Mouse (Mus musculus) brain, embryonic 18.5 days (tissue): ENCODE results near the gene Mlip.
"Not testable (repeated sequence)": the region's sequence is repeated elsewhere in the genome, so short reads cannot be mapped to it uniquely, and the experiment has no call there.

Experiments used
- DNase-seq: peaks from one replicate; pipeline ENCODE4 v3.0.0-alpha.2; 2012; ENCODE audit warnings: low read depth, low spot score

The Mlip gene

DNA sequence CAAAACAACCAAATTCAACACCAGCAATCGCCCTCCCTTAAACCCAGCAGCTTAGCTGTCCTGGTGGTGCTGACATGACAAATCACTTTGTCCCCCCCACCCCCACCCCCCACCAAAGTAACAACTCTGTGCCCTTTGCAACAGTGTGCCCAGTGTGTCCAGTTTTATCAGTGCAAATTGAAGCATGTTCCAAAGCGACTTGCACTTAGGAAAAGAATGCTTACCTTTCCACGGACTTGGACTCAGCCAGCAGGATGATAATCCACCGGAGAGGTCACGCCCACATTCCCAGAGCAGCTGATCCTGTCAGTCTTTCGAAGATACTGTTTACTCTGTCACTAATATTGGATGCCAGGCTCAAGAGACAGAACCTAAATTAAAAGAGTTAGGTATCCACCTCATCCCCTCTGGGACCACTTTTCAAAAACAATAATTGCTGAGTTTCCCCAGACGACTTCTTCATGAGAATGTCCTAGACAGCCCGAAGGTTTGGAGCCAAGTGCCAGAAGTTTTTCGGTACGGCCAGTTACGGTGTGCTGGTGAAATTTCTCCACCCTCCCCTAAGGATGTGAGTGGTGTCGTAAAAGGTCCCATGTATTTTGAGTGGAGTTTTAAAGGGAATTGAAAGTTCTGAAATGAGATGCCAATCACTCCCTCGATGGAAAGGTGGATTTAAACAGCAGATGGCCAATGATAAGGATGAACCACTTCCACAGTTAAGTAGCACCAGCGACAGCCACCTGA, at the start of gene Mlip:
TSS of gene Mlip (minus strand) at position 538 of the 744 bp plus-strand sequence.
- DNase-seq = no peak

DNA sequence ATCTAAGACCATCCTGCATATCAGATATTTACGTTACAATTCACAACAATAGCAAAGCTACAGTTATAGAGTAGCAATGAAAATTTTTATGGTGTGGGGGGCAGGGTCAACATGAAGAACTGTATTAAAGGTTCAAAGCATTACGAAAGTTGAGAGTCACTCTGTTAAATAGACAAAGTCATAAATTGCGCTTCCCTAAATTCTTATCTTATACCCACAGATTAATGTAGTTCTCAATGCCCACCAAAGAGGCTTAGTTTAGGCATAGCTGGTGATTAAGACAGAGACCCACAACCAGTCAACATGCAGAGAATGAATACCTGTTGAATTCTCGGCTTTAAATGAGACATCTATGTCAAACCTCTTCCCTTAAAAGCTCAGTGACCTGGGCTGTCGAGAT, 47.0 kb upstream of the Mlip start:
- DNase-seq = no peak

DNA sequence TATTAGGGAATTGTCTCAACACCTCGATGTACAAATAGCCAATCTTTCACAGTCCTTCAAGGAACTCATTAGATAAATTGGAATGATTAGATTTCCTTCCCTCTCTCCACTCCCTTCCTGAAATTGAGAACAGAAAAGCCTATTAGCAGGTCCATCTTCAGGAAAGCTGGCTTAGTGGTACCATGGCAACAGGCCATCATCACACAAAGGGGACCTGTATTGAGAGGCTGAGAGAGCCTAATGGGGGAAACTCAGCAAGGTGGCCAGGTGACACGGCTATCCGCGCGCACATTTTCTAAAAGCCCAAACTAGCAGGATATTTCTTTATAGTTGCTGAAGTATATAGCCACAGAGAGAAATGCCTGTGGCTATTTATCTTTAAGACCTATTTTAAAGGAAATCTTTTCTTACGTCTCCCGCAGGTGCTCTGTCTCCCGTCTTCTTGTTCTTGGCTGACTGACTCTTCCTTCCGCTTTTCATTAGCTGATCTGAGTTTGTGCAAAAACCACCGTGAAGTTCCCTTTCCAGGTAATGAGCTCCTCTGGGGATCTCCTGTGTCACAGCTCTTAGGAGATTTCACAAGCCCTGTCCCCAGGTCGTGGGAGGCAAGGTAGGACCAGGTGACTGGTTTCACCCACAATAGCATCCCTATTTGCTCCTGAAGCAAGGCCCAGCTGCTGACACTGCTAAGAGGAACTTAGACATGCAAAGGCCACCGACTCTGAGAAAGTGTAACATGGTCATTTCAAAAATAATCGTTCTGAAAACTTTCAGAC, 46.3 kb upstream of the Mlip start:
- DNase-seq = peak; percentile 18

DNA sequence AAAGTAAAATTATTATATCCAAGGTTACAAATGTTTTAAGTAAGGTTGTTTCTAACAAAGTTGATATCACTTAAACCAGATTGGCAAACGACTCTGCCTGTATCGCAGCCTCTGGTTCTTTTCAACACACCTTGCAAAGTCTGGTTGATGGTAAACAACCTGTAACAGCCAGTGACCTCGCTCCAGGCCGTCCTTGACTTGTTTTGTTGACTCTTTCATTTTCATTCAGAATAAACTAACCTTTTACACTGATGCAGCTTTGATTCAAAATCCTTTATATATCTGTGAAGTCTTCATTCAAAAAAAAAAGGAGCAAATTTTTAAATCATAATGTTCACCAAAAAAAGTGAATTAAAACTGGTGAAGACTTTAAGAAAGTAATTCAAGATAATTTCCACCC, 44.3 kb upstream of the Mlip start:
- DNase-seq = no peak

DNA sequence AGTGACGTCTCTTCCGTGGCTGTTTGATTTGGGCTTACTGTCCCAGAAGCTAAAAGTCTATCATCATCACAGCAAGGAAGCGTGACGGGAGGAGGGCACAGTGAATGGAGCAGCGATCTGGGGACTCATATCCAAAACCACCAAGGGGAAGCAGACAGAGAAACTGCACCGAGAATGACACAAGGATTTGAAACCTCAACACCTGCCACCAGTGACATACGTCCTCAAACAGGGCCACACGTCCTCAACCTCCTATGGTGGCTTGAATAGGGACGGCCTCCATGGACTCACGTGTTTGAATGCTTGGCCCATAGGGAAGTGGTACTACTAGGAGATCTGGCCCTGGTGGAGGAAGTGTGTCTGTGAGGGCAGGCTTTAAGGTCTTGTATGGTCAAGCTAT, 38.5 kb upstream of the Mlip start:
- DNase-seq = no peak

DNA sequence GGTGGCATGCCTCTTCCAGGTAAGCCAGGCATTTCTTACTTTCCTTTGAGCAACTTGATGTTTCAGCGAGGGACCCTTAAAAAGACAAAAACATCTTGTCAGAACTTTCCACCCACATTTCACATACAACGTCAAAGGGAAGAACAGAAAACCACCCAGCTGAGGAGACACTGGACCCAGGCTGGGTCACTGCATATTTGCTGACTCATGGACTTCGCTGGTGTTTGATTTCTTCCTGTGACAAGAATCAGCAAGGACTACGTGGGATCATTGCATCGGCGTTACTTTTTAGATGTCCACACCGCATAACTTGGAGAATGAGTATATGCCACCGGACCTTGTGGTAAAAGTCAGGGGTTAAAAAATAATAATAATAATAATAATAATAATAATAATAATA, 36.2 kb upstream of the Mlip start:
- DNase-seq = no peak

DNA sequence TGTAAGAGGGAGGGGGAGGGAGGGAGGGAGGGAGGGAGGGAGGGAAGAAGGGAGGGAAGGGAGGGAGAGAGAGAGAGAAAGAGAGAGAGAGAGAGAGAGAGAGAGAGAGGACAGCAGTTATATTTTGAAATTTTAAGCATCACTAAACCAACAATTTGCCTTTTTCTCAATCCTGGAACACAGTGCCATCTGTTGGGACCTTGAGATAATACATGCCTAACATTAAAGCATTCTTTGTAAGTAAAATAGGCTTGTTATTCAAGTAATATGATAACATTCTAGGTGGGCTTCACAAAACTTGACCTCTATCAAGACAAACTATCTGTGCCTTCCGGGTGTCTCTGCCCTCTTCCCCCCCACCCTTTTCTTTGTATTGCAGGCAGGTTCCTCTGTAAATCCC, 34.0 kb upstream of the Mlip start:
- DNase-seq = peak; percentile 34

DNA sequence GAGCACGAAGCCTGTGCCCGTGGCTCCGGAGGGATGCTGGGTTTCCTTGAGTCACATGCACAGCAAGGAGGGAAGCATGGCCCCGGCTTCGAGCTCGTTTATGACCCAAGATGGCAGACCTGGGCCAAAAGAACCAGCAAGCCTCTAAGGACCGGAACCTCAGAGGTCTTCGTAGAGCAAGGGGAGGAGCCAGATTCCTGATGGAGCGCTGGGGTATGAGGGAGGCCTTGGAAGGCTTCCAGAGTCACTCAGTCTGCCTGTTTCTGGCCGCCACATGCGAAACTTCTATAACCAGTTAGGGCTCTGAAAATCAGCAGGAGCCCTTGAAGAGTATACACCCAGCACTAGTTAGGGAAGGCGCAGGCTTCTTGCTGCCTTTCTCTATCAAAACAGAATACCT, 32.8 kb upstream of the Mlip start:
- DNase-seq = no peak

DNA sequence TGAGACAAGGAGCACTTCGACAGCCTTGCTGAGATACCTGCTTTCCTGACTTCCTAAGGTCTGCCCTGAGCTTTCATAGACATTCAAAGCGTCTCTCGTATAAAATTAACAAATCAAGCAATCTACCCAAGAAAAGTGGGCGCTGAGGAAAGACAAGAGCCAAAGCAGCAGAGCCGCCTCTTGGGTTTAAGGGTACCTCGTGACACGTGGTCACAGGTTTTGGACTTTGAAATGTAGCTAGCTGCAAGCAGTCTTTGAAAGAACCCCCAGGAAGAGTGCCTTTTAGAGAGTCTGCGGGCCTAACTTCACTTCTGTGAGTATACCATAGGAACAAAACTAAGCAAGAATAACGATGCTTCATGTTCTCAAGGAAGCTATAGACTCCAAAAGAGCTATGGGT, 31.9 kb upstream of the Mlip start:
- no peak for DNase-seq

DNA sequence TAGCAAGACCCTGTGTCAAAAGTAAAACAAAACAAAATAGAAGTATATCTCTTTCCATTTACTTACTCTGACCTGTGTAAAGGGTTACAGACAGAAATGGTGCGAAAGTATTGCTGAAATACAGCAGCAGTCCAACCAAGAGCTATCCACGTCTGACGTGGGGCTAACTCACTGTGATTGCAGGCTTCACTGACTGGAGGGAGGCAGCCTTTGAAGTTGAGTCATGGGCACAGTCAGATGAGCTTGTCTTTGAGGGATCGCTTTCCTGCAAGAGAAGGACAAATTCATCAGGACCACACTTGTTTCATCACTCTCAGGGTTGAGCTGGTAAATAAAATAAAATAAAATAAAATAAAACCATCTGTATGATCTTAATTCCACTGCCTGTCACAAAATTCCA, 31.2 kb upstream of the Mlip start:
- DNase-seq = no peak

DNA sequence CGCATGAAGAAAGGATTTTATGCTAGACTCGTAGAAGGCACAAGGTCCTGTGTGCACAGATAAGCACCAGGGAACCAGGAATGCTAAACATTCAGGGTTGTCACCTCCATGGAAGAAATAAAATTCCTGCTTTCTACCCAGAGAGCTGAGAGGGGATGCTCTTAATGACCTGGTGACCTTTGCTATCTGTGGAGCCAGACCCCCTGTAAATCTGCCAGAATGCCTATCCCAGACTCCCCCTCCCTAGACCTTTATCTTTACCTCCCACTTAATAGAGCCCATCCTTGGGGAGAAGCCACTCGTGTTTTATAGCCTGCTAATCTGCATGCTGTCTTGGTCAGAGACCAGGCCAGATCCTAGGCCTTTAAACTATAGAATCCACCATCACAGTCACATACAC, 29.7 kb upstream of the Mlip start:
- no peak for DNase-seq

DNA sequence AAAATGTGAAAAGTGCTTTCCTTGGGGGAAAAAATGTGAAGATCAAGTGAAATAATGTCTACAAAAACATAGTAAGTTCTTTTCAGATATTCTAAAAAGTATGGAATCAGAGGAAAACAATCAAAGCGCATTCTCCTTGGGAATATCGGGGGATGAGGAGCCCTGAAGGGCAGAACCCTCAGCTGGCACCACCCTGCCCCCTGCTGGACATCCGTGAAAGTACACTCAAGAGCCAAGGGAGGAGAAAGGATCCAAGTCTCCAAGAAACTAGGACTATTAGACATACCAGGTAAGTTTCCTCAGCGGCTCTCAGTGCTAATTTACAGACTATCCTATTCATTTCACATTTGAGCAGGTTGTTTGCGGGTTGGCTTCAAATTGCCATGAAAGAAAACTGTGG, 28.8 kb upstream of the Mlip start:
- no peak for DNase-seq

DNA sequence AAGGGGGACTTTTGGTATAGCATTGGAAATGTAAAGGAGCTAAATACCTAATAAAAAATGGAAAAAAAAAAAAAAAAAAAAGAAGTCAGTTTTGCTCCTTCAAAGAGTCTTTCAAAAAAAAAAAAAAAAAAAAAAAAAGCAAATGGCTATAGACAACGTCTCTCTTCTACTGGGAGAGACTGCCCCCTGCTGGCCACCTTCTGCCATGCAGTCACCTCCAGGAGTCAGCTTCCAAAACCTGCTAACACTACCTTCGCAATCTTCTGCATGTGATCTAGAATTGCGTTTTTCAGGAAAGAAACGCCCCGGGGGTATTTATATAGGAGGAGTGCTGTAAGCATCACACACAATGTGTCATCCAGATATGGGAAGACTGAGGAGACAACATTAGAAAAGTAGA, 26.9 kb upstream of the Mlip start:
- DNase-seq = peak; percentile 46

DNA sequence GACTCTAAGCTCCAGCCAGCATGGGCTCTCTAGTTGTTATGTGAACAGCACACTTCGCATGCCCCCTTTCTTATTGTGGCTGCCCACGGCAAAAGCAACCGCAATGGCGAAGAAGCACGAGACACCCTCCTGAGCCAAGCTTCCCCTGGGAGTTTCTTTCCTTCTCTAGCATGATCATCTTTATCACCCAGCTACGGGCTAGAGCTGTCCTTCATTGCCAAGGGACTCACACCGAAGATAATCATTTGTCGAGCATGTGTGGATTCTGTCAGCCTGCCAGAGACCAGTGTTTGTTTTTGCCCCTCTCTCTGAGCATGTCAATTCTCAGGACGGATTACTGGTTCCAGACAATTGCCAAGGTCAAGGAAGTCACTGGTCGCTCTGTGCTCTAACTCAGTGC, 24.9 kb upstream of the Mlip start:
- no peak for DNase-seq

DNA sequence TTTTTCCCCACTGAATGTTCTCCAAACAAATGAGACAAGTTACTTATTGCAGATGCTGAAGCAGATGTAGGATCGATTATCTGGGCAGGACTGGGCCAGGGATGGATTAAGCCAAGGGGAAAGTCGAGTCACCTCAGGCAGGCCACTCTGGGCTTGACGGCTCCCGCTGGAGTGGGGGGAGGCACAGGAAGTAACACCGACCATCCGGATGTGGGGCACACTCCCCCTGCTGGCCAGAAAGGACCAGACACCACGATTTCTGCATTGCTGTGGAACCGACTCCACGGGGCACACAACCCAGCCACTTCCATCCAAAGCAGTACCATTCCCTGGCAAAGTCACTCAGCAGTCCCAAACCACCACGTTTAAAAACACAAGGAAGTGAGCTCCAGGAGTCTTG, 24.3 kb upstream of the Mlip start:
- no peak for DNase-seq

DNA sequence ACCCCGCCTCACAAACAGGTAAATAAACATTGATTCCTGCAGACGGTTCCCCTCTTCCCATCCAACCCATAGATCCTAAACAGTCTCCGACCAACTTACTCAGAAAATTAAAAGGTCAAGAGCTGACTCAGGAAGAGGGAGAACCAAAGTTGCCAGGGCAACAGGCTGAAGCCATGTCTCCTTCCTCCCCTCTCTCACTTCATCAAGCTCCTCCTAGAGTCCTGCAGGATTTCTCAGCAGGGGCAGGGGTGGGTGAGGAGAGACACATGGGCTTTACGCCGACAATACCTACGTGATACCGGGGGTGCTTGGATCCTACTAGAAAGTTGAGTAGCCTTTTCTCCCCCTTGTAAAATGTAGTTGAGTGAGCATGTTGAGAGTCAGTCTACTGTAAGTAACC, 23.8 kb upstream of the Mlip start:
- DNase-seq = no peak

DNA sequence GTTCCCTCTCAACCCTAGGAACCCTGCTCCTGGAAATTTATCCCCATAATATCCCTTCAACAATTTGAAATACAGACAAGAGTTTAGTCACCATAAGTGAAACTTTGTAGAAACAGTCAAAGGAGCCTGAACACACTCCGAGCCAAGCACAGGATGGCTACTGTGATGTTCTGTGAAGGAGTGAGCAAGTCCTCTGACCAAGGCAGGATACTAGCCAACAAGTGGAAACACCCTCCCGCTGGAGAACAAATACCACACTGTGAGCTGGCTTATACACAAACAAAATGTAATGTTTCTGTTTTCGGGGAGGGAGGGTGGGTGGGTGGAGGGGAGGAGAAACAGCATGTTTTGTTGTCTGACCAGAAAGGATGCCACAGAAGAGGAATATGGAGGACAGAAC, 17.9 kb upstream of the Mlip start:
- no peak for DNase-seq

DNA sequence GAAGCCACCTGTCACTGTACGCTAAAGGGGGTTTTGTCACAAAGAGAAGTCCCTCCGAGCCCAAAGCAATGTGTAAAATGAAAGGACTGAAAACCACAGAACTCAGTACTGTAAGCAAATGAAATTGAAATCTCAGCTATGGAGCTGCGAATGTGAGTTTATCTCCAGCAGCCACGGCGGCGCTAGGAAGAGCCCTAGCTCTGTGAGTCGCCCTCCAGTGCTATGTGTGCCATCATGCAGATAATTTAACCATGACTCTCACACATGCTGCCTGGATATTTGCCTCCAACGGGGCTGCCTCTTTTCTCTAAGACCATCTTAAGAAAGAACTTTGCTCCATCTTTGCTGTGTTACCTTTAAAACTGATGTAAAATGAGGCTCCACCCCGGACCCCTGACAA, 16.5 kb upstream of the Mlip start:
- DNase-seq = no peak

DNA sequence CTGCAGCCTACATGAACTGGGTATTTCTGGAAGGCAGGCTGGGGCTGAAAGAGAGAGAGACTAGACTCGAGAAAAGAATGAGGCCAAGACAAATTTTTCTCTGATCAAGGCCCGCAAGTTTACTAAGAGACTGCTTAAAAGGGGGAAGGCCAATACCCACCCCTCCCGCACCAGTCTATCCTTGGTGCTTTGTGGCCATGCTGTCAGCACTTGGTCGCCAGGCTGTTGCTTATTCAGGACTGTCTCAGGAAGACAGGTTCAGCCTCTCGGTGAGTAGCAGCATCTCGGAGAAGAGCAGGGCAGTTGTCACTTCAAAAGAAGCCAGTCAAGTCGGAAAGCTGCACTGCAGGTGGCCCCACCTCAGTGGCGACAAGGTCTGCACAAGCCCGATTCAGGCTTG, 11.9 kb upstream of the Mlip start:
- DNase-seq = not testable (repeated sequence)

DNA sequence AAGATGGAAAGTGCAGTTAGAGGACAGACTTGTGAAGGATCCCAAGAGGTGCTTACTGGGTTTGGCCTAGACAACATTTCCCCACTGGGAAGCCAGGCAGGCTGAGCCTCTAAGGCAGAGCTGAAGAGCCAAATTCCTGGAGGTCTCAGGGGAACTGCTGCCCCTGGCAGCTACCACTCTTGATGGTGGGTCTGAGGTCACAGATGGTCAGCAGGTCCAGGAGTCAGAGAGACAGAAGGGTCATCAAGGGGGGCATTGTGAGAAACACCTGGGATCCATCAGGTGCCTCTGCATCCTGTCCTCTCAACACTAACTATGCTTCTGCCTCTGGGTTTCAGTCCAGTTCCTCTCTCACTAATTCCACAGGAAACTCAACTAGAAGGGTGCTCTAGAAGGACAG, 10.1 kb upstream of the Mlip start:
- DNase-seq = no peak

DNA sequence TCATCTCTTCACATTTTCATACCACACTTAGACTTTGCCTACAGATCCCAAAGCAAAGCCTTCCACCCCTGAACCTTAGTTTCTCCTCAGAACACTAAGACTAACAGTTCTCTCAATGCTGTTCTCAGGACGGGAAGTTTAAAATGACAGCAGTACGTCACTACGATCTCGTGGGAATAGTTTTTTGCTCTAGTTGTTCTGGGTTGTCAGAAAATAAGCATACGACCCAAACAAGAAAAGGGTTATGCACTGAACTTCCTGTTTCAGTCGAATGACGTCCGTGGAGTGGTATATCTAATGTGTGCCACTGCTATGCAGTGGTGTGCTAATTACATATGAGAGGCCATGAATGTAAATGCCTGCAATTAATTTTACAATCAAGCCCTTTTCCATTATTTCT, 7.9 kb upstream of the Mlip start:
- DNase-seq = no peak

DNA sequence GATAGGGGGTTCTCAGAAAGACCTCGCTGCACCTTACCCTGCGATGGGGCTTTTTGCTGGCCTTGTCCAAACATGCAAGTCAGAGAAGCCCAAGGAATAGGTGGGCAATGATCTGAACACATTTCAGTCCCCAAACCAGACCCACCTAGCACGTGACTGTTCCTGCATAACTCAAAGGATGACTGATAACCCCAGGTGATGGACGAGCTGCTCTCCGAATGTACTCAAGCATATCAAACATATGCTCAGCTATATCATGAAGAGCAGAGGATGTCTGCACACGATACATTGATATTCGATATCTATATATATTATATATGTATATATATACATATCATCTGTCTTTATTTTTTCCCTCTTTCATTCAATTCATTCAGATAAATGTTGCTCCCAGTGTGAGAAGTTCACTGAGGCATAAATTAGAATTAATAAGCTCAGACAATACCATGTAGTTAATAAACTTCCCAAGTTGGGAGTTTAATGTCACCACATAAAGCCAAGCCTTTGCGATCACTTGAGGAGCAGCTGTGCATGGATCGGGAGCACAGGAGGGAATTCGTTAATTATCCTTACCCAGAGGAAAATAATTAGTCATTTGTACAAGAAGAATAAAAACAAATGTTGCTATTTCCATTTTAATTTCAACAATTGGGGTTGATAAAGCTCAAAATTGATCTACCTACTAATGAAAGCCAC, 6.7 kb upstream of the Mlip start:
- no peak for DNase-seq

DNA sequence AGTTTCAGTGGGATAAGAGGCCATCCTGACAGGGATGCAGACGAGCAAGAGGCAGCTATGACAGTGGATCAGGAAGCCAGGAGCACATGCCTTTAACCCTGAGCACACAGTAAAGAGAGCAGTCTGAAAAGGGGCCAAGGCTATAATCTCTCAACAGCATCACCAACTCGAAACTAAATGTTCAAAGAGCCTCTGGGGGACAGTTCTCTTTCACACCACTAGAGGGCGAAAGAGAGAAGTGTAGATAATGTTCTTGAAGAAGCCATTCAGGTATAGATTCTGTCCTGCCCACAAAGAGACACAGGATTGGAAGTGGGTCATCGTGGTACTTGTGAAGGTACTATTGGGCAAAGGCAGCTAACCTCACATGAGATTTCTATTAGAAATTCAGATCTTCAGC, 1.2 kb upstream of the Mlip start:
- DNase-seq = no peak
